Mouse (Mus musculus): ENCODE measurements around the gene Col1a1.

GRCm38 (mm10) chr11:94962534-94963101, 26.6 kb downstream of the Col1a1 start:
- TF ChIP-seq CTCF (IDR thresholded peaks at IDR 0.05; ENCODE audit: low read depth), result no peak
- no peak for TF ChIP-seq EP300 (IDR thresholded peaks at IDR 0.05; ENCODE audit: low read depth)
